Mouse (Mus musculus) stomach, postnatal 0 days (tissue): Measurements from ENCODE around the gene Lyrm7. TPM values are rescaled to one million over a fixed set of nuclear protein-coding genes. Genes with fewer than 3 reads are reported as not detected.
A peak's percentile ranks its signal among the peaks of the same experiment; 100 is the strongest.

Experiments
- ATAC-seq: fragments of 200-750 bp; cut with Nextera tagmentation; 2 replicates; pipeline ENCODE4 v1.8.0; 2017; ENCODE audit not compliant: low FRiP score, low TSS enrichment
- DNase-seq: peaks from one replicate; pipeline ENCODE4 v3.0.0-alpha.2; 2016; ENCODE audit warnings: low spot score
- H3K27ac ChIP-seq: fragments of 300-500 bp; sonication (generic); replicated peaks from 2 replicates; pipeline ENCODE4 v1.5.1; 2014; ENCODE audit warnings: mild to moderate bottlenecking, control low read depth
- H3K27me3 ChIP-seq: fragments of 300-500 bp; sonication (generic); 2 replicates; pipeline ENCODE4 v1.6.1; 2014; ENCODE audit warnings: low read length; ENCODE audit not compliant: control insufficient read depth, insufficient read depth
- H3K36me3 ChIP-seq: fragments of 300-500 bp; sonication (generic); 2 replicates; pipeline ENCODE4 v1.6.1; 2014; ENCODE audit warnings: low read length, mixed read lengths; ENCODE audit not compliant: control insufficient read depth, insufficient read depth
- H3K4me1 ChIP-seq: fragments of 300-500 bp; sonication (generic); replicated peaks from 2 replicates; pipeline ENCODE4 v1.6.1; 2014; ENCODE audit warnings: antibody characterized with exemption; ENCODE audit not compliant: control insufficient read depth, insufficient read depth
- H3K4me2 ChIP-seq: fragments of 300-500 bp; sonication (generic); replicated peaks from 2 replicates; pipeline ENCODE4 v1.6.1; 2014; ENCODE audit warnings: low read depth, mild to moderate bottlenecking, control low read depth, moderate library complexity
- H3K4me3 ChIP-seq: fragments of 300-500 bp; sonication (generic); 2 replicates; pipeline ENCODE4 v1.5.1; 2014; ENCODE audit warnings: low read depth, low read length, control low read depth
- H3K9ac ChIP-seq: fragments of 300-500 bp; sonication (generic); 2 replicates; pipeline ENCODE4 v1.6.1; 2014; ENCODE audit warnings: mild to moderate bottlenecking, low read length, control low read depth, mixed read lengths
- H3K9me3 ChIP-seq: fragments of 300-500 bp; sonication (generic); 2 replicates; pipeline ENCODE4 v1.6.1; 2016; ENCODE audit warnings: low read length; ENCODE audit not compliant: control insufficient read depth
- CTCF ChIP-seq: IDR thresholded peaks from 2 replicates; pipeline ENCODE4 v1.5.1; 2016; ENCODE audit warnings: antibody characterized with exemption, low read depth, mild to moderate bottlenecking, moderate library complexity
- EP300 ChIP-seq: optimal IDR thresholded peaks from 2 replicates; pipeline ENCODE3; 2016; ENCODE audit warnings: antibody characterized with exemption
- whole genome bisulfite sequencing: fragments of 180-500 bp; shearing (Covaris S2); extraction: QIAGEN DNeasy Blood & Tissue Kit; methylation state at CpG from one replicate; pipeline ENCODE4 v1.1.7; 2014; 5-methylcytosine and 5-hydroxymethylcytosine counted together
- polyA plus RNA-seq: library from polyadenylated mRNA; unstranded; fragments of >200 nt; fragmentation: Nextera tagmentation; extraction: Ambion mirVana; gene quantifications from 2 replicates; pipeline ENCODE4 v1.2.1, GENCODE M21; 2015

The Lyrm7 gene
- polyA plus RNA-seq, 1 experiment from 2014 or later = 4.5 TPM

GRCm38 (mm10) chr11:54885406-54885805 lies 24.7 kb upstream of the Lyrm7 start:
- DNase-seq = no peak
- Histone ChIP-seq H3K4me3 (no peak overlapping the region), H3K36me3 (no peaks in the 10 kb centered on the region), H3K9me3 (no peaks in the 10 kb centered on the region), H3K27me3 (no peaks in the 10 kb centered on the region), H3K4me1 (no peaks in the 10 kb centered on the region), H3K9ac (no peak overlapping the region), H3K27ac (0 out of 2 replicates have a peak overlapping the region, but pooled peaks have one; percentile 40), H3K4me2 (no peak overlapping the region)
- no peak for ATAC-seq
- WGBS = 89% methylated on average over 2 of the region's 2 CpGs
- TF ChIP-seq CTCF (no peak), EP300 (no peak)

GRCm38 (mm10) chr11:54884937-54885336 lies 24.2 kb upstream of the Lyrm7 start:
- no peak overlapping the region for H3K4me2 ChIP-seq
- DNase-seq (no peak), ATAC-seq (peak; percentile 70; the same call in 1 of the 2 replicates)
- H3K4me3 ChIP-seq = no peak overlapping the region
- no peaks in the 10 kb centered on the region for H3K9me3 ChIP-seq
- 12% methylated on average over 5 of the region's 5 CpGs for WGBS
- H3K9ac ChIP-seq = no peak overlapping the region
- H3K27me3 ChIP-seq = no peaks in the 10 kb centered on the region
- H3K36me3 ChIP-seq = no peaks in the 10 kb centered on the region
- H3K4me1 ChIP-seq = no peaks in the 10 kb centered on the region
- H3K27ac ChIP-seq = peak overlapping the region; percentile 53
- TF ChIP-seq CTCF (no peak), EP300 (no peak)

- DNase-seq = no peak
- H3K9me3 ChIP-seq = no peaks in the 10 kb centered on the region
- no peaks in the 10 kb centered on the region for H3K4me1 ChIP-seq
- WGBS = 78% methylated on average over 5 of the region's 5 CpGs
- H3K9ac ChIP-seq = no peak overlapping the region
- no peaks in the 10 kb centered on the region for H3K36me3 ChIP-seq
- H3K27me3 ChIP-seq = no peaks in the 10 kb centered on the region
- H3K4me3 ChIP-seq = no peak overlapping the region
- H3K4me2 ChIP-seq = no peak overlapping the region
- ATAC-seq = no peak
- TF ChIP-seq EP300 (no peak), CTCF (no peak)
- H3K27ac ChIP-seq = peak overlapping the region; percentile 53
These were observed 23.6 kb upstream of the Lyrm7 start for GRCm38 (mm10) chr11:54884197-54884828.

GRCm38 (mm10) chr11:54882671-54883070 lies 22.0 kb upstream of the Lyrm7 start:
- no peaks in the 10 kb centered on the region for H3K27me3 ChIP-seq
- no peak overlapping the region for H3K9ac ChIP-seq
- no peak overlapping the region for H3K27ac ChIP-seq
- H3K4me2 ChIP-seq = no peak overlapping the region
- H3K4me3 ChIP-seq = no peak overlapping the region
- ATAC-seq = no peak
- H3K36me3 ChIP-seq = no peaks in the 10 kb centered on the region
- no peak for DNase-seq
- TF ChIP-seq EP300 (no peak), CTCF (peak; percentile 44)
- no peaks in the 10 kb centered on the region for H3K4me1 ChIP-seq
- 40% methylated on average over 8 of the region's 8 CpGs for WGBS
- H3K9me3 ChIP-seq = no peaks in the 10 kb centered on the region

- TF ChIP-seq EP300 (no peak), CTCF (no peak)
- 5% methylated on average over 2 of the region's 2 CpGs for WGBS
- Histone ChIP-seq H3K9ac (no peak overlapping the region), H3K27ac (no peak overlapping the region), H3K4me2 (no peak overlapping the region), H3K4me1 (no peaks in the 10 kb centered on the region), H3K36me3 (no peaks in the 10 kb centered on the region), H3K9me3 (no peaks in the 10 kb centered on the region), H3K27me3 (no peaks in the 10 kb centered on the region), H3K4me3 (no peak overlapping the region)
- no peak for DNase-seq
- ATAC-seq = peak; percentile 50
These were observed 20.3 kb upstream of the Lyrm7 start for GRCm38 (mm10) chr11:54881051-54881474.

- no peak overlapping the region for H3K9ac ChIP-seq
- no peak overlapping the region for H3K4me2 ChIP-seq
- no peaks in the 10 kb centered on the region for H3K4me1 ChIP-seq
- no peak for TF ChIP-seq EP300
- TF ChIP-seq CTCF = no peak
- DNase-seq (no peak), ATAC-seq (no peak)
- H3K27ac ChIP-seq = no peak overlapping the region
- H3K9me3 ChIP-seq = no peaks in the 10 kb centered on the region
- H3K4me3 ChIP-seq = no peak overlapping the region
- H3K36me3 ChIP-seq = no peaks in the 10 kb centered on the region
- H3K27me3 ChIP-seq = no peaks in the 10 kb centered on the region
- WGBS = 55% methylated on average over 10 of the region's 10 CpGs
These were observed 19.2 kb upstream of the Lyrm7 start for GRCm38 (mm10) chr11:54879922-54880321.
